Mouse (Mus musculus) liver, embryonic 16.5 days (tissue): ENCODE data around the gene Piwil1. TPM values are rescaled to one million over a fixed set of nuclear protein-coding genes. Genes with fewer than 3 reads are reported as not detected.

ENCODE experiments used
- ATAC-seq: fragments of 200-750 bp; cut with Nextera tagmentation; 2 replicates; pipeline ENCODE4 v1.8.0; 2017; ENCODE audit warnings: low read depth, mild to moderate bottlenecking, moderate number of reproducible peaks, moderate library complexity
- H3K27ac ChIP-seq: fragments of 300-500 bp; sonication (generic); 2 replicates; pipeline ENCODE4 v1.5.1; 2014; ENCODE audit warnings: mild to moderate bottlenecking, low read length
- H3K27me3 ChIP-seq: fragments of 300-500 bp; sonication (generic); 2 replicates; pipeline ENCODE4 v1.6.1; 2014; ENCODE audit warnings: low read depth, low read length, mixed read lengths; ENCODE audit not compliant: control insufficient read depth, insufficient read depth
- H3K36me3 ChIP-seq: fragments of 300-500 bp; sonication (generic); 2 replicates; pipeline ENCODE4 v1.6.1; 2014; ENCODE audit warnings: mild to moderate bottlenecking; ENCODE audit not compliant: control insufficient read depth, insufficient read depth
- H3K4me1 ChIP-seq: fragments of 300-500 bp; sonication (generic); 2 replicates; pipeline ENCODE4 v1.6.1; 2014; ENCODE audit warnings: low read depth, low read length, mixed read lengths; ENCODE audit not compliant: control insufficient read depth
- H3K4me2 ChIP-seq: fragments of 300-500 bp; sonication (generic); 2 replicates; pipeline ENCODE4 v1.6.1; 2014; ENCODE audit warnings: low read depth, low read length, mixed read lengths
- H3K4me3 ChIP-seq: fragments of 300-500 bp; sonication (generic); 2 replicates; pipeline ENCODE4 v1.5.1; 2014; ENCODE audit warnings: low read depth, mild to moderate bottlenecking, low read length
- H3K9ac ChIP-seq: fragments of 300-500 bp; sonication (generic); 2 replicates; pipeline ENCODE4 v1.6.1; 2014; ENCODE audit warnings: low read depth, low read length
- H3K9me3 ChIP-seq: fragments of 300-500 bp; sonication (generic); replicated peaks from 2 replicates; pipeline ENCODE4 v1.6.1; 2016; ENCODE audit warnings: low read length; ENCODE audit not compliant: control insufficient read depth
- WGBS: fragments of 180-500 bp; shearing (Covaris S2); extraction: QIAGEN DNeasy Blood & Tissue Kit; methylation state at CpG from one replicate; pipeline ENCODE4 v1.1.7; 2014; ENCODE audit not compliant: insufficient replicate concordance; 5-methylcytosine and 5-hydroxymethylcytosine counted together
- polyA plus RNA-seq: library from polyadenylated mRNA; unstranded; fragments of >200 nt; fragmentation: Nextera tagmentation; extraction: Ambion mirVana; gene quantifications from 2 replicates; pipeline ENCODE4 v1.2.1, GENCODE M21; 2015

Gene Piwil1
- polyA plus RNA-seq, 1 experiment from 2014 or later, result not detected

DNA sequence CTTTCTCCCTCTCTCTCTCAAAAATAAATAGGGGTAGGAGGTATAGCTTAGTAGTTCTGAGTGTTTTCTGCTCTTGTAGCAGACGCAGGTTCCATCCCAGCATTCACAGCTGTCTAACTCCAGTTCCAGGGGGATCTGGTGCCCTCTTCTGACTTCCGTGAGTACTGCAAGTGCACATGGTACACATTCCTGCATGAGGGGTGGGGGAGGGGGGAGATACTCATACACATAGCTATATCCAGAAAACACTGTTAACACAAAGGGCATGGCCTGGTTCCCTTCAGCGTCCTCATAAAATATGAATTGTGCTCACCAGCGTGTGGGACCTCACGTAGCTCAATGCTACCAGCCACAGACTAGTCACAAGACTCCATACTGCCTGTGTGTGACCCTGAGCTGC lies 27.0 kb downstream of the Piwil1 start:
- 56% methylated on average over 5 of the region's 5 CpGs for WGBS
- H3K4me1 ChIP-seq, result no peaks in the 10 kb centered on the region

DNA sequence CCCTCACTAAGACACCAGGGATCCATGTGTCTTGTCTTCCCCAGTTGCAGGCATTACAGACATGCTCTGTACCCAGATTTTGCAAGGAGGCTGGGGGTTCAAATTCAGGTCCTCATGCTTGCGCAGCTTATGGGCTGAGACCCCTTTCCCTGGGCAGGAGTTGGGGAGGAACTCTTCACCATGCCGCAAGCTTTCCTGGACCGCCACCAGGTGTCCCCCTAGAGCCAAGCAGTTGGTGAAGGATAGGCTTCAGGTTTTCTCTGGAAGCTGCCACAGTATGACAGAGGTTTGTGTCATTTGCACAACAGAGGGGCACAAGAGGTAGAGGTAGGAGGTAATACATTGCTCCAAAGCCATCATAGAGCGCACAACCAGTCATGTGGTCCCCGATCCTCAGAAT lies 28.3 kb downstream of the Piwil1 start:
- Histone ChIP-seq H3K36me3 (no peaks in the 10 kb centered on the region), H3K27ac (no peak overlapping the region)
- WGBS, result 39% methylated on average over 5 of the region's 5 CpGs

More for the DNA sequence above, 27.0 kb downstream of the Piwil1 start:
- H3K27ac ChIP-seq, result no peak overlapping the region
- H3K9me3 ChIP-seq, result no peaks in the 10 kb centered on the region
- no peaks in the 10 kb centered on the region for H3K27me3 ChIP-seq
- H3K4me2 ChIP-seq, result no peak overlapping the region
- no peak for ATAC-seq
- no peak overlapping the region for H3K9ac ChIP-seq
- no peaks in the 10 kb centered on the region for H3K36me3 ChIP-seq
- no peak overlapping the region for H3K4me3 ChIP-seq

DNA sequence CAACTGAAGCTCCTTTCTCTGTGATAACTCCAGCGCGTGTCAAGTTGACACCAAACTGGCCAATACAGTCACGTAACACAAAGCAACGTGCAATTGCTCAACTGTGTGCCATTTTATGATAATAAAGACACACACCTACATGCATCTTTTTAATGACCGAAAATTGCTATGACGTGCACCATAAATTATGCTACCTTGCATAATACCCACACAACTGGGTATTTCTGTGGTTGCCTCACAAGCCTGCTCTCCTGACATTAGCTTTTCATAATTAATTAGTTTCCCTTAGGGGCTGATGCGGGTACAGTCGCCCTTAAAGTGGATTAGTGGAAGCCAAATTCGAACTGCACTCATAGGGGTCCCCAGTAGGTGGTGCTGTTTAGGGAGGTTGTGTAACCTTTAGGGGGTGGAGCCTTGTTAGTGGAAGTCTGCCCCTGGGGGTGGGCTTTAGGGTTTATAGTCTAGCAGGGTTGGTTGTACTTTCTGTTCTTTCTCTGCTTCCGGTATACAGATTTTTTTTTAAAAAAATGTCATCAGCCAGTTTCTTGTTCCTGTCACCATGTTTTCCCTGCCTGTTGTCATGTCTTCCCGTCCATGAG lies 30.2 kb downstream of the Piwil1 start:
- no peaks in the 10 kb centered on the region for H3K36me3 ChIP-seq
- H3K9me3 ChIP-seq, result no peaks in the 10 kb centered on the region
- H3K9ac ChIP-seq, result no peak overlapping the region
- no peaks in the 10 kb centered on the region for H3K4me1 ChIP-seq
- no peak overlapping the region for H3K27ac ChIP-seq
- H3K27me3 ChIP-seq, result no peaks in the 10 kb centered on the region
- H3K4me3 ChIP-seq, result no peak overlapping the region
- WGBS, result 53% methylated on average over 11 of the region's 11 CpGs
- no peak for ATAC-seq
- no peak overlapping the region for H3K4me2 ChIP-seq

More for the DNA sequence above, 28.3 kb downstream of the Piwil1 start:
- H3K9ac ChIP-seq, result no peak overlapping the region
- ATAC-seq, result no peak
- no peaks in the 10 kb centered on the region for H3K4me1 ChIP-seq
- no peaks in the 10 kb centered on the region for H3K9me3 ChIP-seq
- H3K27me3 ChIP-seq, result no peaks in the 10 kb centered on the region
- H3K4me2 ChIP-seq, result no peak overlapping the region
- no peak overlapping the region for H3K4me3 ChIP-seq

DNA sequence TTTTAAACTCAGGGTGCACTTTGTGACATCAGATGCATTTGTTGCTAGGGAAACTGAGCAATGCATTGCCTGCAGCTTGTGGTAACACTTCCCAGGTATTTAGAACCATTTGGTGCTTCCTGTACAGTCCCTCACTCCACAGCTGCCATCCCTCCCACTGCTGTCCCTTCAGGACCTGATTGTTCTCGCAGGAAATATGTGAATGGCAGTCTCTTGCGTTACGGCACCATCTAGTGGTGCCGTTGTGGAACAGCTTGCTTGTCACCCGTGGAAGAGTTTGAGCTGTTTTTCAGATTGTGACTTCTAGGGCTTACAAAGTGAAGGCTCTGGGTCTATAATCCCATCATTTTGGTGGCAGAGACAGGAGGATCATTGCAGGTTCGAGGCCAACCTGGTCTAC lies 31.6 kb downstream of the Piwil1 start:
- Histone ChIP-seq H3K27ac (no peak overlapping the region), H3K9ac (no peak overlapping the region), H3K36me3 (no peaks in the 10 kb centered on the region), H3K4me1 (no peaks in the 10 kb centered on the region), H3K4me3 (no peak overlapping the region), H3K9me3 (no peaks in the 10 kb centered on the region), H3K27me3 (no peaks in the 10 kb centered on the region), H3K4me2 (no peak overlapping the region)
- no peak for ATAC-seq
- WGBS, result 2% methylated on average over 6 of the region's 6 CpGs

DNA sequence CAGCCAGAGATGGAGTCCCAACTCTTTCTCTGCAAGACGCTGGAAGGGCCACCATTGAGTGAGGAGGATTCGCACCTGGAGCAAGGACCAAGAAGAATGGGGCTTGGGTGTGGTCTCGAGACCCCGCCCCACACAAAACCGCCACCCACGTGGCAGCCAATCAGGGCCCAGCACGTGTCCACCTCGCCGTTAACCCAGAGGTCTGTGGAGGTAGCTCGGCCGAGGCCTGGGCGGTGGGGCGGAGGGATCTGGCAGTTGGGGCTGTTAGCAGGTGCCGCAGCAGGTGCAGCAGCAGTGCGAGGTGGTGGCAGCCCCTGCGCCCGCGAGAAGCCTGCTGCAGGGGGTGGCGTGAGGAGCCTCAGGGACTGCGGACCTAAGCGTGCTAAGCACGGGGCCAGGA lies 33.6 kb downstream of the Piwil1 start:
- Histone ChIP-seq H3K4me3 (no peak overlapping the region), H3K9ac (no peak overlapping the region), H3K4me1 (no peaks in the 10 kb centered on the region), H3K27me3 (no peaks in the 10 kb centered on the region), H3K36me3 (no peaks in the 10 kb centered on the region), H3K9me3 (no peaks in the 10 kb centered on the region), H3K4me2 (no peak overlapping the region), H3K27ac (no peak overlapping the region)
- 62% methylated on average over 22 of the region's 22 CpGs for WGBS
- no peak for ATAC-seq

DNA sequence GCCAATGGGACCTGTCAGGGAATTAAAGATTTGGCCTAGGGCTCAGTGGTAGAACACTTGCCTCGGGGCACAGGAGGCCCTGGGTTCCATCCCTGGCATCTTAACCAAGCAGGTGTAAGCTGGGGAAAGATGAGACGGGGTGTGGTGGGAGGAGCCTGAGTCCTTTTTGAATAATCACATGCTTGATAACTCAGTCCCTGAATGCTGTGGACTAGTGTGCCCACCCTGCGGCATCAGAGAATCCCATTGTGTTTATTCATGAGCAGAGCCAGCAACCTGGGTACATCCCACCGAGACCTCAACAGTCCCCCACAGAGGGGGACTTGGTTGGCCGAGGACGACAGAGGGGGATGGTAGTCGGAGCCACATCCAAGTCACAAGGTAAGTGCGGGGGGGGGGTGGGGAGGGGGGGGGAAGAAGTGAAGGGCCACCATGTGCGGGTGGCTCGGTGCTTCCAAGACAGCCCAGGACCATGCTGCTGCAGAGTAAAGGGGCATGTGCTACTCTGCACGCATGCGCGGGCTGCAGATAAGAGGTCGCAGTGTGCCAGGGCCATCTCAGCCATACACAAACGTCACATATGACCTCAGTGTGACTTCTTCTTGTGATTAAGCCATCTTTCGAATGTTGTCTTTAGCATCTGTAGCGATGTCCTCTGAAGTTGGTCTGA lies 37.0 kb downstream of the Piwil1 start:
- Histone ChIP-seq H3K36me3 (no peaks in the 10 kb centered on the region), H3K4me2 (no peak overlapping the region), H3K4me3 (no peak overlapping the region), H3K27me3 (no peaks in the 10 kb centered on the region), H3K27ac (no peak overlapping the region), H3K9ac (no peak overlapping the region), H3K9me3 (no peaks in the 10 kb centered on the region), H3K4me1 (no peaks in the 10 kb centered on the region)
- 36% methylated on average over 16 of the region's 17 CpGs for WGBS
- no peak for ATAC-seq

DNA sequence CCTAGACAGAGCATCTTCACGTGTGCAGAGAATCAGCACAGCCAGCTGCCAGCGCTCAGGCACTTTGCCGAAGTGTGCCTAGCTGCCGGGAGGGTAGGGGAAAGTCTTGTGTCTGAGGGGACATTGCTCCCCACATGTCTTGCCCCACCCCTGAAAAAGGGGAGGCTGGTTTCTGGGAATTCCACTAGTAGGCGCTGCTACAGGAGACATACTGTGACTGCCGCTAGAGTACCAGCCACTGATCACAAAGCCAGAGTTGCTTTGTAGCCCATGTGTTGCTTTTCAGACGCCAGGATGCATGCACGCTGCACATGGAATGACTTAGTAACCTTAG lies 37.5 kb downstream of the Piwil1 start:
- WGBS, result 34% methylated on average over 8 of the region's 8 CpGs
- Histone ChIP-seq H3K27me3 (no peaks in the 10 kb centered on the region), H3K9ac (no peak overlapping the region), H3K9me3 (no peaks in the 10 kb centered on the region), H3K27ac (no peak overlapping the region), H3K36me3 (no peaks in the 10 kb centered on the region), H3K4me3 (no peak overlapping the region), H3K4me1 (no peaks in the 10 kb centered on the region), H3K4me2 (no peak overlapping the region)
- no peak for ATAC-seq

DNA sequence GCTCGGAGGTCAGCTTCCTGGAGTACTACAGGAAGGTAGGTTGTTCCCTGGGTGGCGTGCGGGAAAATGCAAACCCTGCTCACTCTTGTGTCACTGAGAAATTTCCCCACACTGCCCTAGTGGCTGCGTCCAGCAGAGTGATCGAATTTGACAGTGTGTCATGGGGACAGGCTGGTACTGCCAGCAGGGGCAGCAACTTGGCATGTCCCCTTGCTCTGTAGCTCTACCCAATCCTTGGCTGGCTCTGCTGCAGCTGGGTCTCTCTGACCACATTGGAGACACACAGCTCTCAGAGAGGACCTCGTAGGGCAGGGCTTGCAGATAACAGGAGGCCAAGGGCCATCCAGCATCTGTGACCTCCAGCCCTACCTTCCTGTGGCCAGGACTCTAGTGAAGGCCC lies 42.0 kb downstream of the Piwil1 start:
- ATAC-seq, result no peak

DNA sequence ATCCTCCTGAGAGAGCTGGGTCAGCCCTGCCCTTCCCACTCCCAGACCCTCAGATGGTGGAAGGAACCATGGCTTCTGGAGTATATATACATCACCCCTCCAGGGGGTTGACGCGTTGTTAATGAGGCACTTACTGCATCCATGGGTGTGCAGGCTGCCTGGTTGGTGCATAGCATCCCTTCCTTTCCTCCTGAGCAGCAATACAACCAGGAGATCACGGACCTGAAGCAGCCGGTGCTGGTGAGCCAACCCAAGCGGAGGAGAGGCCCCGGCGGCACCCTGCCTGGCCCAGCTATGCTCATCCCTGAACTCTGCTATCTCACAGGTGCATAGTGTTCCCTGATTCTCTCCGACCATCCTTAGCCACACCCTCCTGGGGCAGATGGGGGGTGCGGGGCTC lies 42.9 kb downstream of the Piwil1 start:
- Histone ChIP-seq H3K4me2 (no peak overlapping the region), H3K4me3 (no peak overlapping the region), H3K9ac (no peak overlapping the region), H3K9me3 (no peaks in the 10 kb centered on the region), H3K4me1 (no peaks in the 10 kb centered on the region), H3K27me3 (no peaks in the 10 kb centered on the region), H3K27ac (no peak overlapping the region), H3K36me3 (no peaks in the 10 kb centered on the region)
- WGBS, result 69% methylated on average over 9 of the region's 9 CpGs
- no peak for ATAC-seq

More for the DNA sequence above, 42.0 kb downstream of the Piwil1 start:
- WGBS, result 65% methylated on average over 6 of the region's 6 CpGs
- Histone ChIP-seq H3K9me3 (no peaks in the 10 kb centered on the region), H3K4me2 (no peak overlapping the region), H3K4me3 (no peak overlapping the region), H3K27ac (no peak overlapping the region), H3K36me3 (no peaks in the 10 kb centered on the region), H3K9ac (no peak overlapping the region), H3K27me3 (no peaks in the 10 kb centered on the region), H3K4me1 (no peaks in the 10 kb centered on the region)
